Mouse (Mus musculus): Measurements from ENCODE around the gene Msmb. TPM values are rescaled to one million over a fixed set of nuclear protein-coding genes. Genes with fewer than 3 reads are reported as not detected.
"Not testable (repeated sequence)": the region's sequence is repeated elsewhere in the genome, so short reads cannot be mapped to it uniquely, and the experiment has no call there.

Gene Msmb
- total and polyA plus RNA-seq, 3 experiments: not detected

DNA sequence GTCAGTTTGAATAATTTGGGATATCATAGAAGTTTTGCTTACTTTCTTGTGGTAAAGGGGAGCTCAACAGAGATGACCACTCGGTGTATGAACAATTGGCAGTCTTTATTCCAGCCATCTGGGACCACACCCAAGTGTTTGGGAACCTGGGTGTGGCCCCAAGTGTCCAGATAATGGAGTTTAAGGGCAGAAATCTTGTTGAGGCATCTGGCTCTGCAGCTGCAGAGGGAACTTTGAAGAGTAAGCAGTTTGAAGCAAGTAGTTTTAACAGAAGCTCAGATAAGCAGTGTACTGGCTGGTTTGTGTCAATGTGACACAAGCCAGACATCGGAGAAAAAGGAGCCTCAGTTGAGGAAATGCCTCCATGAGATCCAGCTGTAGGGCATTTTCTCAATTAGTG is 7.5 kb upstream of the Msmb start (continued):
- peak; percentile 48 for TF ChIP-seq RCOR1 (IDR thresholded peaks at IDR 0.05; ENCODE audit: low read depth, low read length)

- Histone ChIP-seq H3K4me1 (ENCODE audit: control insufficient read depth in 1 of 2, insufficient read depth in 2 of 2, low read length in 2 of 2) (peaks cover 31 to 51% of the 10 kb centered on the region in 2 experiments), H3K36me3 (ENCODE audit: control insufficient read depth in 1 of 2, insufficient read depth in 2 of 2, low read length in 2 of 2) (peaks cover 0 to 35% of the 10 kb centered on the region in 2 experiments; a peak in 2 of 4 replicates)
- DNase-seq (ENCODE audit: low read depth, low spot score); H3K9me3 ChIP-seq (replicated peaks; ENCODE audit: insufficient read depth, low read length); H3K9ac ChIP-seq (ENCODE audit: control insufficient read depth, low read depth, low read length, poor library complexity, severe bottlenecking); H3K4me3 ChIP-seq (ENCODE audit: control insufficient read depth in 1 of 2, insufficient read depth in 1 of 2, low read depth in 2 of 2, low read length in 2 of 2); H3K27me3 ChIP-seq (ENCODE audit: control insufficient read depth in 1 of 2, insufficient read depth in 2 of 2, low read length in 2 of 2); H3K79me2 ChIP-seq (ENCODE audit: control insufficient read depth, insufficient read depth, low read length, poor library complexity); H3K27ac ChIP-seq (ENCODE audit: control insufficient read depth, low read depth, low read length): not testable (repeated sequence)
- TF ChIP-seq ZNF384 (IDR thresholded peaks at IDR 0.05; ENCODE audit: low read depth, low read length) (peak; percentile 85), GATA1 (IDR thresholded peaks at IDR 0.05; ENCODE audit: low read depth, low read length) (peak; percentile 51), ETS1 (IDR thresholded peaks at IDR 0.05; ENCODE audit: low read depth, low read length) (0 out of 2 replicates have a peak, but pooled peaks have one; percentile 9), EP300 (IDR thresholded peaks at IDR 0.05; ENCODE audit: low read depth in 1 of 2, low read length in 2 of 2) (peak in 1 of 2 experiments; percentile 8; a peak in 1 of 4 replicates)
These were observed 5.4 kb upstream of the Msmb start for GRCm38 (mm10) chr14:32136467-32136866.

- Histone ChIP-seq H3K27me3 (ENCODE audit: control insufficient read depth in 1 of 2, insufficient read depth in 2 of 2, low read length in 2 of 2) (no peaks in the 10 kb centered on the region), H3K4me1 (ENCODE audit: control insufficient read depth in 1 of 2, insufficient read depth in 2 of 2, low read length in 2 of 2) (peaks cover 12 to 25% of the 10 kb centered on the region in 2 experiments), H3K79me2 (ENCODE audit: control insufficient read depth, insufficient read depth, low read length, poor library complexity) (no peaks in the 10 kb centered on the region), H3K27ac (ENCODE audit: control insufficient read depth, low read depth, low read length) (peak overlapping the region; percentile 37; the same call in 1 of the 2 replicates), H3K9me3 (replicated peaks; ENCODE audit: insufficient read depth, low read length) (no peaks in the 10 kb centered on the region), H3K4me3 (ENCODE audit: control insufficient read depth in 1 of 2, insufficient read depth in 1 of 2, low read depth in 2 of 2, low read length in 2 of 2) (no peak overlapping the region), H3K36me3 (ENCODE audit: control insufficient read depth in 1 of 2, insufficient read depth in 2 of 2, low read length in 2 of 2) (peaks cover 0 to 17% of the 10 kb centered on the region in 2 experiments; a peak in 2 of 4 replicates), H3K9ac (ENCODE audit: control insufficient read depth, low read depth, low read length, poor library complexity, severe bottlenecking) (no peak overlapping the region)
- peak; percentile 59 for DNase-seq (ENCODE audit: low read depth, low spot score)
- TF ChIP-seq CHD2 (IDR thresholded peaks at IDR 0.05; ENCODE audit: low read length) (no peak), SMC3 (IDR thresholded peaks at IDR 0.05; ENCODE audit: low read depth, low read length) (no peak), CTCF (IDR thresholded peaks at IDR 0.05 in 2 of 3, conservative IDR thresholded peaks at IDR 0.05 in 1 of 3; ENCODE audit: control insufficient read depth in 1 of 3, insufficient read depth in 1 of 3, low read depth in 2 of 3, low read length in 3 of 3, poor library complexity in 1 of 3, severe bottlenecking in 1 of 3) (no peak), POLR2AphosphoS2 (IDR thresholded peaks at IDR 0.05; ENCODE audit: low read length) (no peak), ELF1 (IDR thresholded peaks at IDR 0.05; ENCODE audit: low read depth, low read length) (no peak), MXI1 (IDR thresholded peaks at IDR 0.05; ENCODE audit: low read depth, low read length) (no peak), JUND (IDR thresholded peaks at IDR 0.05; ENCODE audit: low read depth, low read length) (no peak), USF1 (IDR thresholded peaks at IDR 0.05; ENCODE audit: low read depth, low read length) (no peak), TBP (IDR thresholded peaks at IDR 0.05; ENCODE audit: low read depth, low read length) (no peak), USF2 (IDR thresholded peaks at IDR 0.05; ENCODE audit: borderline replicate concordance in 1 of 2, insufficient read depth in 1 of 2, low read depth in 1 of 2, low read length in 2 of 2) (no peak), CHD1 (IDR thresholded peaks at IDR 0.05; ENCODE audit: low read depth, low read length) (no peak), MYB (IDR thresholded peaks at IDR 0.05; ENCODE audit: low read depth, low read length) (0 out of 2 replicates have a peak, but pooled peaks have one; percentile 24), RCOR1 (IDR thresholded peaks at IDR 0.05; ENCODE audit: low read depth, low read length) (no peak), TCF12 (IDR thresholded peaks at IDR 0.05; ENCODE audit: low read depth, low read length) (peak; percentile 71), MYC (IDR thresholded peaks at IDR 0.05; ENCODE audit: low read depth, low read length) (no peak), ETS1 (IDR thresholded peaks at IDR 0.05; ENCODE audit: low read depth, low read length) (peak; percentile 30; the same call in 1 of the 2 replicates), GABPA (IDR thresholded peaks at IDR 0.05; ENCODE audit: low read depth, low read length) (no peak), ZC3H11A (IDR thresholded peaks at IDR 0.05; ENCODE audit: low read depth, low read length) (no peak), KAT2A (conservative IDR thresholded peaks at IDR 0.05; ENCODE audit: low read depth, low read length) (no peak), UBTF (IDR thresholded peaks at IDR 0.05; ENCODE audit: borderline replicate concordance, insufficient read depth, low read depth, low read length) (no peak), NRF1 (IDR thresholded peaks at IDR 0.05; ENCODE audit: insufficient read depth, low read depth, low read length, poor library complexity, severe bottlenecking) (no peak), RAD21 (IDR thresholded peaks at IDR 0.05; ENCODE audit: low read depth, low read length) (no peak), EP300 (IDR thresholded peaks at IDR 0.05; ENCODE audit: low read depth in 1 of 2, low read length in 2 of 2) (peak; percentile 37 to 63; a peak in 3 of 4 replicates), SIN3A (IDR thresholded peaks at IDR 0.05; ENCODE audit: low read length) (0 out of 2 replicates have a peak, but pooled peaks have one; percentile 20), ZKSCAN1 (IDR thresholded peaks at IDR 0.05; ENCODE audit: low read depth, low read length) (no peak), TAL1 (IDR thresholded peaks at IDR 0.05; ENCODE audit: low read length) (peak; percentile 54)
These were observed 1.4 kb upstream of the Msmb start for GRCm38 (mm10) chr14:32140359-32140965.
